Mouse (Mus musculus) A20 (cell line): ENCODE measurements around the gene Copz1.
A peak's percentile ranks its signal among the peaks of the same experiment; 100 is the strongest.

Experiments
- DNase-seq: peaks from one replicate; pipeline ENCODE4 v3.0.0-alpha.2; 2011; ENCODE audit warnings: low read depth, low spot score

Copz1 gene

GRCm38 (mm10) chr15:103338829-103339165, 66.3 kb downstream of the Copz1 start:
- DNase-seq = no peak

- DNase-seq = no peak
Observed at GRCm38 (mm10) chr15:103339166-103339960, 66.8 kb downstream of the Copz1 start.

GRCm38 (mm10) chr15:103339961-103340337, 67.4 kb downstream of the Copz1 start, which contains the start of gene Zfp385a:
Gene Zfp385a, minus strand, starts transcription at chr15:103340093.
- DNase-seq = peak; percentile 85

- DNase-seq = no peak
Observed at GRCm38 (mm10) chr15:103340786-103341185, 68.3 kb downstream of the Copz1 start.

- no peak for DNase-seq
Observed at GRCm38 (mm10) chr15:103341547-103341946, 69.0 kb downstream of the Copz1 start.

- peak; percentile 82 for DNase-seq
Observed at GRCm38 (mm10) chr15:103342415-103342814, 69.9 kb downstream of the Copz1 start.

GRCm38 (mm10) chr15:103343008-103343407, 70.5 kb downstream of the Copz1 start:
- no peak for DNase-seq

GRCm38 (mm10) chr15:103343556-103343955, 71.0 kb downstream of the Copz1 start:
- no peak for DNase-seq

GRCm38 (mm10) chr15:103345789-103346188, 73.3 kb downstream of the Copz1 start:
- no peak for DNase-seq

- DNase-seq = peak; percentile 85
Observed at GRCm38 (mm10) chr15:103347275-103347684, 74.8 kb downstream of the Copz1 start.
